Mouse (Mus musculus): ENCODE measurements around the gene Mip. TPM values are rescaled to one million over a fixed set of nuclear protein-coding genes. Genes with fewer than 3 reads are reported as not detected.

The Mip gene
- 0.28 and 0.55 TPM in 2 replicates for polyA plus RNA-seq (2014; fragmentation: Nextera tagmentation; extraction: Ambion mirVana)

GRCm38 (mm10) chr10:128225538-128225937 lies at the start of gene Mip:
TSS of gene Mip (plus strand) at chr10:128225838.
- Histone ChIP-seq H3K9me3 (ENCODE audit: control insufficient read depth, low read length) (no peaks in the 10 kb centered on the region), H3K4me2 (ENCODE audit: low read depth, low read length, severe bottlenecking) (no peak within 1 kb of the TSS), H3K36me3 (ENCODE audit: control insufficient read depth, insufficient read depth, low read length) (no peaks in the 10 kb centered on the region), H3K4me3 (ENCODE audit: low read depth, low read length) (no peak within 1 kb of the TSS), H3K4me1 (replicated peaks; ENCODE audit: control insufficient read depth, insufficient read depth, low read length) (peaks cover 2% of the 10 kb centered on the region; the same call in 1 of the 2 replicates), H3K9ac (ENCODE audit: low read length) (no peak within 1 kb of the TSS; the same call in 1 of the 2 replicates), H3K27me3 (ENCODE audit: control insufficient read depth, insufficient read depth, low read length) (no peaks in the 10 kb centered on the region), H3K27ac (ENCODE audit: low read depth, low read length) (no peak within 1 kb of the TSS)
- no peak for DNase-seq (ENCODE audit: low spot score)
- 28% methylated on average over 4 of the region's 4 CpGs for WGBS
- ATAC-seq (replicated peaks; ENCODE audit: low FRiP score) = 0 out of 2 replicates have a peak, but pooled peaks have one; percentile 49

- peak; percentile 85 for DNase-seq (ENCODE audit: low spot score)
- Histone ChIP-seq H3K4me1 (replicated peaks; ENCODE audit: control insufficient read depth, insufficient read depth, low read length) (no peaks in the 10 kb centered on the region; the same call in 1 of the 2 replicates), H3K27ac (ENCODE audit: low read depth, low read length) (no peak overlapping the region; the same call in 1 of the 2 replicates), H3K9me3 (ENCODE audit: control insufficient read depth, low read length) (no peaks in the 10 kb centered on the region), H3K4me2 (ENCODE audit: low read depth, low read length, severe bottlenecking) (peak overlapping the region; percentile 61), H3K9ac (ENCODE audit: low read length) (peak overlapping the region; percentile 68), H3K27me3 (ENCODE audit: control insufficient read depth, insufficient read depth, low read length) (no peaks in the 10 kb centered on the region), H3K36me3 (ENCODE audit: control insufficient read depth, insufficient read depth, low read length) (no peaks in the 10 kb centered on the region), H3K4me3 (ENCODE audit: low read depth, low read length) (peak overlapping the region; percentile 44)
- ATAC-seq (replicated peaks; ENCODE audit: low FRiP score) = peak; percentile 86
- WGBS = under 1% methylated on average over 17 of the region's 17 CpGs
Observed at GRCm38 (mm10) chr10:128175996-128176755, 49.5 kb upstream of the Mip start.

- Histone ChIP-seq H3K9ac (ENCODE audit: low read length) (no peak overlapping the region), H3K9me3 (ENCODE audit: control insufficient read depth, low read length) (no peaks in the 10 kb centered on the region), H3K4me2 (ENCODE audit: low read depth, low read length, severe bottlenecking) (no peak overlapping the region), H3K36me3 (ENCODE audit: control insufficient read depth, insufficient read depth, low read length) (no peaks in the 10 kb centered on the region), H3K4me3 (ENCODE audit: low read depth, low read length) (no peak overlapping the region), H3K27ac (ENCODE audit: low read depth, low read length) (no peak overlapping the region), H3K4me1 (replicated peaks; ENCODE audit: control insufficient read depth, insufficient read depth, low read length) (no peaks in the 10 kb centered on the region; the same call in 1 of the 2 replicates), H3K27me3 (ENCODE audit: control insufficient read depth, insufficient read depth, low read length) (no peaks in the 10 kb centered on the region)
- DNase-seq (ENCODE audit: low spot score) = no peak
- 85% methylated on average over 4 of the region's 4 CpGs for WGBS
- ATAC-seq (replicated peaks; ENCODE audit: low FRiP score) = no peak; the same call in 1 of the 2 replicates
Observed at GRCm38 (mm10) chr10:128177316-128177715, 48.3 kb upstream of the Mip start.

GRCm38 (mm10) chr10:128179989-128180388 lies 45.6 kb upstream of the Mip start, which contains the start of gene Rbms2:
TSS of gene Rbms2 (minus strand) at chr10:128180297.
- Histone ChIP-seq H3K27ac (ENCODE audit: low read depth, low read length) (no peak within 1 kb of the TSS), H3K9ac (ENCODE audit: low read length) (no peak within 1 kb of the TSS; the same call in 1 of the 2 replicates), H3K4me2 (ENCODE audit: low read depth, low read length, severe bottlenecking) (peak within 1 kb of the TSS; percentile 24; the same call in 1 of the 2 replicates), H3K9me3 (ENCODE audit: control insufficient read depth, low read length) (no peaks in the 10 kb centered on the region), H3K4me3 (ENCODE audit: low read depth, low read length) (no peak within 1 kb of the TSS), H3K36me3 (ENCODE audit: control insufficient read depth, insufficient read depth, low read length) (no peaks in the 10 kb centered on the region), H3K4me1 (replicated peaks; ENCODE audit: control insufficient read depth, insufficient read depth, low read length) (no peaks in the 10 kb centered on the region; the same call in 1 of the 2 replicates), H3K27me3 (ENCODE audit: control insufficient read depth, insufficient read depth, low read length) (no peaks in the 10 kb centered on the region)
- 3% methylated on average over 6 of the region's 6 CpGs for WGBS
- DNase-seq (ENCODE audit: low spot score) (no peak), ATAC-seq (replicated peaks; ENCODE audit: low FRiP score) (no peak)

GRCm38 (mm10) chr10:128184296-128184695 lies 41.3 kb upstream of the Mip start:
- no peaks in the 10 kb centered on the region for H3K4me1 ChIP-seq (replicated peaks; ENCODE audit: control insufficient read depth, insufficient read depth, low read length)
- H3K4me2 ChIP-seq (ENCODE audit: low read depth, low read length, severe bottlenecking) = no peak overlapping the region
- no peak overlapping the region for H3K9ac ChIP-seq (ENCODE audit: low read length)
- H3K4me3 ChIP-seq (ENCODE audit: low read depth, low read length) = no peak overlapping the region
- DNase-seq (ENCODE audit: low spot score) = no peak
- H3K27ac ChIP-seq (ENCODE audit: low read depth, low read length) = no peak overlapping the region
- 87% methylated on average over 2 of the region's 2 CpGs for WGBS
- no peak for ATAC-seq (replicated peaks; ENCODE audit: low FRiP score)
- no peaks in the 10 kb centered on the region for H3K36me3 ChIP-seq (ENCODE audit: control insufficient read depth, insufficient read depth, low read length)
- no peaks in the 10 kb centered on the region for H3K9me3 ChIP-seq (ENCODE audit: control insufficient read depth, low read length)
- no peaks in the 10 kb centered on the region for H3K27me3 ChIP-seq (ENCODE audit: control insufficient read depth, insufficient read depth, low read length)

GRCm38 (mm10) chr10:128185277-128185940 lies 40.2 kb upstream of the Mip start:
- Histone ChIP-seq H3K27ac (ENCODE audit: low read depth, low read length) (no peak overlapping the region), H3K9ac (ENCODE audit: low read length) (no peak overlapping the region), H3K4me3 (ENCODE audit: low read depth, low read length) (no peak overlapping the region), H3K4me2 (ENCODE audit: low read depth, low read length, severe bottlenecking) (no peak overlapping the region), H3K27me3 (ENCODE audit: control insufficient read depth, insufficient read depth, low read length) (no peaks in the 10 kb centered on the region), H3K36me3 (ENCODE audit: control insufficient read depth, insufficient read depth, low read length) (no peaks in the 10 kb centered on the region), H3K4me1 (replicated peaks; ENCODE audit: control insufficient read depth, insufficient read depth, low read length) (no peaks in the 10 kb centered on the region), H3K9me3 (ENCODE audit: control insufficient read depth, low read length) (no peaks in the 10 kb centered on the region)
- ATAC-seq (replicated peaks; ENCODE audit: low FRiP score) = 0 out of 2 replicates have a peak, but pooled peaks have one; percentile 15
- 84% methylated on average over 6 of the region's 6 CpGs for WGBS
- DNase-seq (ENCODE audit: low spot score) = no peak

GRCm38 (mm10) chr10:128185959-128186358 lies 39.7 kb upstream of the Mip start:
- Histone ChIP-seq H3K27me3 (ENCODE audit: control insufficient read depth, insufficient read depth, low read length) (no peaks in the 10 kb centered on the region), H3K4me2 (ENCODE audit: low read depth, low read length, severe bottlenecking) (no peak overlapping the region), H3K9me3 (ENCODE audit: control insufficient read depth, low read length) (no peaks in the 10 kb centered on the region), H3K4me1 (replicated peaks; ENCODE audit: control insufficient read depth, insufficient read depth, low read length) (no peaks in the 10 kb centered on the region), H3K4me3 (ENCODE audit: low read depth, low read length) (no peak overlapping the region), H3K27ac (ENCODE audit: low read depth, low read length) (no peak overlapping the region), H3K9ac (ENCODE audit: low read length) (no peak overlapping the region), H3K36me3 (ENCODE audit: control insufficient read depth, insufficient read depth, low read length) (no peaks in the 10 kb centered on the region)
- DNase-seq (ENCODE audit: low spot score) (peak; percentile 92), ATAC-seq (replicated peaks; ENCODE audit: low FRiP score) (peak; percentile 46; the same call in 1 of the 2 replicates)
- 64% methylated on average over 2 of the region's 2 CpGs for WGBS

- DNase-seq (ENCODE audit: low spot score) (no peak), ATAC-seq (replicated peaks; ENCODE audit: low FRiP score) (no peak)
- Histone ChIP-seq H3K27ac (ENCODE audit: low read depth, low read length) (no peak overlapping the region), H3K4me2 (ENCODE audit: low read depth, low read length, severe bottlenecking) (no peak overlapping the region), H3K27me3 (ENCODE audit: control insufficient read depth, insufficient read depth, low read length) (no peaks in the 10 kb centered on the region), H3K4me1 (replicated peaks; ENCODE audit: control insufficient read depth, insufficient read depth, low read length) (no peaks in the 10 kb centered on the region), H3K9ac (ENCODE audit: low read length) (no peak overlapping the region), H3K36me3 (ENCODE audit: control insufficient read depth, insufficient read depth, low read length) (no peaks in the 10 kb centered on the region), H3K9me3 (ENCODE audit: control insufficient read depth, low read length) (no peaks in the 10 kb centered on the region), H3K4me3 (ENCODE audit: low read depth, low read length) (no peak overlapping the region)
- WGBS = 75% methylated on average over 5 of the region's 5 CpGs
Observed at GRCm38 (mm10) chr10:128187181-128187605, 38.4 kb upstream of the Mip start.
